Mouse (Mus musculus) olfactory bulb, adult 2 months (tissue): ENCODE results near the gene Usp4.

ENCODE experiments used
- CTCF ChIP-seq: fragments of 200-500 bp; IDR thresholded peaks from 2 replicates; pipeline ENCODE4 v1.5.1; 2012; ENCODE audit warnings: low read depth, mild to moderate bottlenecking, low read length, moderate library complexity; ENCODE audit not compliant: insufficient read depth
- POLR2A ChIP-seq: fragments of 200-500 bp; IDR thresholded peaks from 2 replicates; pipeline ENCODE4 v1.6.1; 2012; ENCODE audit warnings: mild to moderate bottlenecking, low read depth, low read length, moderate library complexity; ENCODE audit not compliant: insufficient read depth

DNA sequence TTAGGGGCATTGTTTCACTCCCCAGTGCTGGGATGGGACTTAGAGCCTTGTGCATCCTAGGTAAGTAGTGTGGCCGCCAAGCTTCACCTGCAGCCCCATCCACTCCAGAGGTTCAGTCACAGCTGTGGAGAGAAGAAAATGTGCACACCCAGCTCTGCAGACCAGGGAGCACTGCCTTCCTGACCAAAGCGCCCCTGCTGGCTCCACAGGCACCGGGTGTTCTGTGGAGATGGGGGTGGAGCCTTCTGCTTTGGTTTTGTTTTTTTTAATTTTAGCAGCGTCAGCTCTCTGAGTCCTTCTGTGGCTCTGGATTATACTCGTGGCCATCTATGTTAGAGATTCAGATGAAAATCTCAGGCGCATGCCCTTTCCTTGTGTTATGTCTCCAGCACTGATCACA, 41.6 kb downstream of the Usp4 start:
- TF ChIP-seq CTCF (no peak), POLR2A (no peak)
